Mouse (Mus musculus): ENCODE data around the gene Mkln1. TPM values are rescaled to one million over a fixed set of nuclear protein-coding genes. Genes with fewer than 3 reads are reported as not detected.

Mkln1 gene
- total RNA-seq, 1 experiment from 2014 or later = 209 TPM

DNA sequence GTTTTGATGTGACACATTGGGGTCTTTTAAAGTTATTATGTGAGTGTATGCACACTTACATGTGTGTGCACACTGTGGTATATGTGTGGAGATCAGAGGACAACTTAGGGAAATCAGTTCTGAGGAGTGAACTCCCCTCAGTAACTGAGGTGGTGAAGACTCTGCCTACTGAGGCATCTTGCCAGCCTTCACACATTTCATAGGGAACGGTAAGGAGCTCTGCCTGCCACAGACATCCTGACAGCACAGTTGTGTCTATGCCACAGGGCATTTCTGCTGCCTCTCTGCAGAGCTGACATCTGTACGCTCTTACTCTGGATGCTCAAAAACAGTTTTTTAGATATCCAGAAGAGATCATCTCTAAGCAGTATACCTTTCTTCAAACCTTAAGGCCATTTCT is 97.7 kb downstream of the Mkln1 start:
- ATAC-seq (replicated peaks; ENCODE audit: insufficient number of reproducible peaks, low FRiP score, low TSS enrichment, poor library complexity, severe bottlenecking) = no peak

GRCm38 (mm10) chr6:31499836-31500235 is 101.3 kb downstream of the Mkln1 start:
- no peak for ATAC-seq (replicated peaks; ENCODE audit: insufficient number of reproducible peaks, low FRiP score, low TSS enrichment, poor library complexity, severe bottlenecking)

- ATAC-seq (replicated peaks; ENCODE audit: insufficient number of reproducible peaks, low FRiP score, low TSS enrichment, poor library complexity, severe bottlenecking) = no peak
Observed at GRCm38 (mm10) chr6:31500260-31500659, 101.7 kb downstream of the Mkln1 start.

DNA sequence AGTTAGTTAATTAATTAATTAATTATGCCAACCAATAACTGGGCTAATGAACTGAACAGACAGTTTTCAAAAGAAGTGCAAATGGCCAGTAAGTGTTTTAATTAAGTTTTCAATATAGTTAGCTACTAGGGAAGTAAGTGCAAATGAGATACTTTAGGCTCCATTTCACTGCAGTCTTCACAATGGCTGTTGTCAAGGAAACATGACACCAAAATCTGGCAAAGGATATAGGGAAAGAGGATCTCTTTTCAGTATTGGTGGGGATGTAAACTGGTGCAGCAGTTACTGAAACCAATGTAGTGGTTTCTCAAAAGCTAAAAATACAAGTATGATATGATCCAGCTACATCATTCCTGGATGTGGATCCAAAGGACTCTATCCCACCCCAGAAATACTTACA is 102.2 kb downstream of the Mkln1 start:
- ATAC-seq (replicated peaks; ENCODE audit: insufficient number of reproducible peaks, low FRiP score, low TSS enrichment, poor library complexity, severe bottlenecking) = no peak

- ATAC-seq (replicated peaks; ENCODE audit: insufficient number of reproducible peaks, low FRiP score, low TSS enrichment, poor library complexity, severe bottlenecking) = peak; percentile 53; the same call in 1 of the 2 replicates
Observed at GRCm38 (mm10) chr6:31502614-31503013, 104.1 kb downstream of the Mkln1 start.

DNA sequence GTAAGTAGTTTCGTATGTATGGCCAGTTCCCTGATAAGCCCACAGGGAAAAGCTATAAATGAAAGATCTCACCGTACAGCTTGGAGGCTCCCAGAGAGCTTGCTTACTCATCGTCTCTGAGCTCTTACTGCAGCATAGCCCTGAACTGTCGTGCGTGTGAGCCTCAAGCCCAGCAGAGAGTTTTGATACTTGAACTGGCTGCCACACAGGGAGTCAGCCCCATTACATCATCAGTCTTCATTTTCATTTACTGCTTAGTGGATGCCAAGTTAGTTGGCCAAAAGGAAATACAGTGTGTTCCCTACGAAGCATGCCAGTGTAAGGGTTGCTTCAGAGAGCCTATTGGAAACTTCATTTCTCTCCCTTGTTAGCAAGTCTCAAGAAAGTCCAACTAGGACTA is 115.2 kb downstream of the Mkln1 start:
- ATAC-seq (replicated peaks; ENCODE audit: insufficient number of reproducible peaks, low FRiP score, low TSS enrichment, poor library complexity, severe bottlenecking) = no peak

DNA sequence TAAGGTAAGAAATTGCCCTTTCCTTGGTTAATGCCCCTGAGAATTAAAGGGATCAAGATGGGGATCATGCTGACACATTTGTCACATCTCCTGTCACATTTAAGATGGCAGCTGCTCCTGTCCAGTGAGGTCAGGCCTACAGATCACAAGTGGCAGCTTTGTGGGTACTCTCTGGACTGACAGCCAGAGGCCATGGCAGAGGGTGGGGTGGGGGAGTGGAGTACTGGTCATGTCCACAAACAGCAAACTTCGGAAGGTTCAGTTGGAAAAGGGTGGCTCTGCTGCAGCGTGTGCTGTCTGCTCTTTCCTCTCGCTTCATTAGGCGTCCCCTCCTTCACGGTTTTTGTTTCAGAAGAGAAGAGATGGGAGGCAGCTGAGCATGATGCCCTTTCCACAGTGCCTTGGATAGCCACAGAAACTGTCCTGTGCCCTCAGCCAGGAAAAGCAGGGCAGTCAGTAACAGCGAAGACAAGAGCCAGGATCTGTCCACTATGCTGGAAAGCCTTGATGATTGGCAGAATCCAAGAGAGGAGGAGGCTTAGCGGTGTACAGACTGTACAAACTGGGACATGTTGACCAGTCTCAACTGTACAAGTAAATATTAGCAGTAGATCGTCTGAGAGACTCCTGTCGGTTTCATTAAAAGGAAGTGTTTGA is 119.3 kb downstream of the Mkln1 start:
- no peak for ATAC-seq (replicated peaks; ENCODE audit: insufficient number of reproducible peaks, low FRiP score, low TSS enrichment, poor library complexity, severe bottlenecking)

- no peak for ATAC-seq (replicated peaks; ENCODE audit: insufficient number of reproducible peaks, low FRiP score, low TSS enrichment, poor library complexity, severe bottlenecking)
Observed at GRCm38 (mm10) chr6:31518338-31518698, 119.8 kb downstream of the Mkln1 start.

DNA sequence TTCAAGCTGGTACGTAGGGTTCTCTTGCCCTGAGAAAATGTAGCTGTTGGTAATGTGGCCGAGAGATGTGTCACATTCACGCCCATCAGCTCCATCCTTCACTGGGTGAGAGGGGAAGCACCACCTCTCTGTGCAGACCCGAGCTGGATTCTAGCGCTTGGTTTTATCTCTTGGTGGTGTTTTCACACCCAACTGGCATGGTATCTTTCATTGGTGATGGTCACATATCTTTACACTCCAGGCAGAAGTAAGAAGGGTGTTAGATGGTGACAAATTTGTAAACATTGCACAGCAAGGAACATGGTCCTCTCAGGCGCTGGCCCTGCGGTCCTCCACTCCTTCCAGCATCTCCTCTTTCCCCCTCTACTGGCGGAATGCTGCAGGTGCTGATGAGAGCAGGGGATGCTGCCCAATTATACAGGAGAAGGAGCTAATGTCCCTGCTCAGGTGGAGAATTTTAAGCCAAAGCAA is 120.5 kb downstream of the Mkln1 start:
- ATAC-seq (replicated peaks; ENCODE audit: insufficient number of reproducible peaks, low FRiP score, low TSS enrichment, poor library complexity, severe bottlenecking) = peak; percentile 52; the same call in 1 of the 2 replicates

GRCm38 (mm10) chr6:31520486-31521215 is 122.1 kb downstream of the Mkln1 start:
- ATAC-seq (replicated peaks; ENCODE audit: insufficient number of reproducible peaks, low FRiP score, low TSS enrichment, poor library complexity, severe bottlenecking) = no peak

GRCm38 (mm10) chr6:31521491-31522355 is 123.2 kb downstream of the Mkln1 start:
- no peak for ATAC-seq (replicated peaks; ENCODE audit: insufficient number of reproducible peaks, low FRiP score, low TSS enrichment, poor library complexity, severe bottlenecking)

- no peak for ATAC-seq (replicated peaks; ENCODE audit: insufficient number of reproducible peaks, low FRiP score, low TSS enrichment, poor library complexity, severe bottlenecking)
Observed at GRCm38 (mm10) chr6:31522478-31522877, 123.9 kb downstream of the Mkln1 start.

DNA sequence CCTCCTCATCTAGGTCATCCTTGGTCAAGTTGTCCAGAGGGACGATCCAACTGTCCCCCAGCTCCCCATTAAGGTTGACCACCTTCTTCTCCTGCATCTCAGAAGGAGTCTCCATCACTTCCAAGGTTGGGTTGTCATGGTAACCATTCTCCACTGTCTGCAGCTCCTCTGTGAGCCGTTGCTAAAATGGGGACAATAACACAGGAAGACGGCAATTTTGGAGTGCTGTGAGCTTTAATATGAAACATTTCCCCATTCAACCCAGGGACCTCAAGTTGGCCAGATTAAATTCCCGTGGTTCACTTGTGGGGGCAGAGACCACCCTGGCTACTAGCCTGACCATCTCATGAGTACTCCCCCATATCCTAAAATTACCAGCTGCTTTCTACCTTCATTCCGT is 124.5 kb downstream of the Mkln1 start:
- ATAC-seq (replicated peaks; ENCODE audit: insufficient number of reproducible peaks, low FRiP score, low TSS enrichment, poor library complexity, severe bottlenecking) = no peak

GRCm38 (mm10) chr6:31523657-31524056 is 125.1 kb downstream of the Mkln1 start:
- ATAC-seq (replicated peaks; ENCODE audit: insufficient number of reproducible peaks, low FRiP score, low TSS enrichment, poor library complexity, severe bottlenecking) = no peak

- ATAC-seq (replicated peaks; ENCODE audit: insufficient number of reproducible peaks, low FRiP score, low TSS enrichment, poor library complexity, severe bottlenecking) = no peak
Observed at GRCm38 (mm10) chr6:31524121-31524520, 125.6 kb downstream of the Mkln1 start.

DNA sequence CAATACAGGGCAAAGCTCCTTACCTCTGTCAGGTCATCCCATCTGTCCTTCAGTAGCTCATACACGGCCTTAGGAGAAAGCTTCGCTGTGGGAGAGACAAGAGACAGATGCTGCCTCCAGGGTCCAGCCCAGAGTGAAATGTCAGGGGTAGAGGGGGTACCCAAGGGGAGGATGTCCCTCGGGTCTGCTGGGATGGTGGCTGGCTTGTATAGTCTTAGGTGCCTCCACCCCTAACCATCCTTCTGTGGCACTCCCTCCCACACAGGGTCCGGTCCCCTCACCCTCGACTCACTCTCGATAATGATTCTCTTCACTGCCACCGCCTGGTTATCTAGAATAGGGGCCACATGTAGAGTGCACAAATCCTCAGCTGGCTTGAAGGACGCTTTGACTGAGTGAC is 126.1 kb downstream of the Mkln1 start:
- no peak for ATAC-seq (replicated peaks; ENCODE audit: insufficient number of reproducible peaks, low FRiP score, low TSS enrichment, poor library complexity, severe bottlenecking)

- 0 out of 2 replicates have a peak, but pooled peaks have one; percentile 51 for ATAC-seq (replicated peaks; ENCODE audit: insufficient number of reproducible peaks, low FRiP score, low TSS enrichment, poor library complexity, severe bottlenecking)
Observed at GRCm38 (mm10) chr6:31525231-31525900, 126.8 kb downstream of the Mkln1 start.

DNA sequence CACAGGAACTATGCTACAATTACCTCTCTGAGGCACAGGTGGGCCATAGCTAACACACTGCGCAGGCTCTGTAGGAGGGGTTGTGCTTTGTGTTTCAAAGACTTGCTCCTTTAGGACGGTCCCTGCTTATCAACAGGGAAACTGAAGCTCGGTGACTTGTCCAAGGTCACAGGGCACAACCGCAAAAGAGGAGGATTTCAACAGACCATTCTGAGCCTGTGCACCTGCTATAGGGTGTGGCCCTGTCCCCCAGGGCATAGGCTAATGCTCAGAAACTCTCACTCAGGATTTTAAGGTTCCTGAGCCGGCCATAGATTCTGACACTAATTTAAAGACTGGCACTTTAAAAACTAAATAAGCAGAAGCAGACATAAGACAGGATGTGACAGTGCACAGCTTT is 128.4 kb downstream of the Mkln1 start:
- no peak for ATAC-seq (replicated peaks; ENCODE audit: insufficient number of reproducible peaks, low FRiP score, low TSS enrichment, poor library complexity, severe bottlenecking)

DNA sequence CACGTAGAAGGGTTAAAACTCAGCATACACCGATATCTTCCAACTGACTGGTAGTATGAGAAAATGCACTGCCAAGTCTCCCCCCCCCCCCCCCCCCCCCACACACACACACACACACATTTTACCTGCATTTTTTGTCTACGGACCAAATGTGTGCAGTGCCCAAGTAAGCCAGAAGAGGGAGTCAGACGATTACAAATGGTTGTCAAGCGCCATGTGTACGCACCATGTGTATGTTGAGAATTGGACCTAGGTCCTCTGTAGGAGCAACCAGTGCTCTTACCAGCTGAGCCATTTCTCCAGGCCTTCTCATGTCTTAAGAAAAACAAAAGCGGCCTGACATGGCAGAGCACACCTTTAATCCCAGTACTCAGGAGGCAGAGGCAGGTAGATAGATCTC is 129.4 kb downstream of the Mkln1 start:
- ATAC-seq (replicated peaks; ENCODE audit: insufficient number of reproducible peaks, low FRiP score, low TSS enrichment, poor library complexity, severe bottlenecking) = no peak

Data from monocyte, adult 5-6 weeks (primary cell).